13 mouse cellular contexts compared by ENCODE assay signal in genomic region chr1:168549807-168550435, GRCm38 (mm10).
DNase-seq lines count a peak whose midpoint lies in the region; ATAC-seq and TF ChIP-seq lines count a peak whose summit lies in the region.
"Had no signal": no experiment of that assay in that cellular context is flagged by ENCODE, and none has a peak within 500 bp of the region (broad histone marks: within the 10 kb centered on the region; RNA-seq: fewer than 3 reads in every experiment).

No protein-coding gene starts in this region.

- H3K4me2 ChIP-seq in hindbrain, embryonic 13.5 days, result no peak overlapping the region
- H3K4me2 ChIP-seq in hindbrain, embryonic 11.5 days (replicated peaks; ENCODE audit: low read depth, low read length), result no peak overlapping the region
- no peak overlapping the region for H3K4me2 ChIP-seq in neural tube, embryonic 15.5 days
- H3K4me2 ChIP-seq: lung, embryonic 14.5 days had no signal

- no peaks in the 10 kb centered on the region for H3K36me3 ChIP-seq in hindbrain, embryonic 13.5 days
- H3K36me3 ChIP-seq in hindbrain, embryonic 11.5 days (ENCODE audit: control insufficient read depth, insufficient read depth, low read length), result no peaks in the 10 kb centered on the region
- H3K36me3 ChIP-seq in neural tube, embryonic 15.5 days, result no peaks in the 10 kb centered on the region
- H3K36me3 ChIP-seq: limb, embryonic 10.5 days had no signal

- DNase-seq in hindbrain, embryonic 11.5 days (ENCODE audit: low spot score), result no peak
- DNase-seq in brain, embryonic 14.5 days (ENCODE audit: low read depth), result peak; percentile 96
- DNase-seq in layer of hippocampus, adult 9-11 months, result peak; percentile 7
- no peak for DNase-seq in natural killer cell, adult 2 months (ENCODE audit: low spot score in 2 of 2)
- no peak for DNase-seq in lung, adult 2 months
- DNase-seq in cerebellum, adult 11 months, result no peak
- DNase-seq: cerebellum, adult 2 months; gastrocnemius, postnatal 36 days; kidney, adult 8-10 months; lung, embryonic 14.5 days had no signal

- WGBS in hindbrain, embryonic 13.5 days, result 41% methylated on average over 7 of the region's 7 CpGs
- WGBS in hindbrain, embryonic 11.5 days, result 62% methylated on average over 7 of the region's 7 CpGs
- 40% methylated on average over 7 of the region's 7 CpGs for WGBS in neural tube, embryonic 15.5 days
- WGBS in lung, adult 2 months, result 64% methylated on average over 7 of the region's 7 CpGs

- H3K4me3 ChIP-seq in hindbrain, embryonic 13.5 days, result no peak overlapping the region
- no peak overlapping the region for H3K4me3 ChIP-seq in hindbrain, embryonic 11.5 days (ENCODE audit: low read depth, low read length)
- H3K4me3 ChIP-seq in neural tube, embryonic 15.5 days (replicated peaks), result no peak overlapping the region
- no peak overlapping the region for H3K4me3 ChIP-seq in lung, adult 2 months (replicated peaks; ENCODE audit: extremely low read depth, low read depth, low read length)
- H3K4me3 ChIP-seq: limb, embryonic 10.5 days had no signal

- no peak for TF ChIP-seq CTCF in brain, embryonic 14.5 days (IDR thresholded peaks at IDR 0.05; ENCODE audit: borderline replicate concordance, extremely low read depth, insufficient read depth, insufficient read length)
- TF ChIP-seq CTCF in lung, adult 2 months (IDR thresholded peaks at IDR 0.05; ENCODE audit: insufficient read depth, low read length), result no peak

- no peak for ATAC-seq in hindbrain, embryonic 13.5 days (ENCODE audit: low FRiP score)
- ATAC-seq in hindbrain, embryonic 11.5 days (ENCODE audit: low FRiP score), result no peak
- ATAC-seq in neural tube, embryonic 15.5 days (ENCODE audit: low FRiP score), result peak; percentile 53; the same call in 1 of the 2 replicates

- H3K27ac ChIP-seq in hindbrain, embryonic 13.5 days, result 0 out of 2 replicates have a peak overlapping the region, but pooled peaks have one; percentile 8
- H3K27ac ChIP-seq in hindbrain, embryonic 11.5 days (ENCODE audit: low read depth, low read length), result no peak overlapping the region
- H3K27ac ChIP-seq in neural tube, embryonic 15.5 days (replicated peaks), result no peak overlapping the region; the same call in 1 of the 2 replicates
- H3K27ac ChIP-seq: limb, embryonic 10.5 days had no signal

- TF ChIP-seq POLR2A in brain, embryonic 14.5 days (IDR thresholded peaks at IDR 0.05; ENCODE audit: borderline replicate concordance, extremely low read depth, insufficient read depth, insufficient read length, poor library complexity, severe bottlenecking), result no peak
- no peak for TF ChIP-seq POLR2A in lung, adult 2 months (IDR thresholded peaks at IDR 0.05; ENCODE audit: borderline replicate concordance, extremely low read depth, low read depth, low read length)

- no peaks in the 10 kb centered on the region for H3K9me3 ChIP-seq in hindbrain, embryonic 13.5 days
- no peaks in the 10 kb centered on the region for H3K9me3 ChIP-seq in hindbrain, embryonic 11.5 days (ENCODE audit: control insufficient read depth, low read length)
- no peaks in the 10 kb centered on the region for H3K9me3 ChIP-seq in neural tube, embryonic 15.5 days (replicated peaks)
- H3K9me3 ChIP-seq: limb, embryonic 10.5 days had no signal

- H3K27me3 ChIP-seq in hindbrain, embryonic 13.5 days, result no peaks in the 10 kb centered on the region
- H3K27me3 ChIP-seq in hindbrain, embryonic 11.5 days (ENCODE audit: control insufficient read depth, insufficient read depth, low read length), result no peaks in the 10 kb centered on the region
- no peaks in the 10 kb centered on the region for H3K27me3 ChIP-seq in neural tube, embryonic 15.5 days (replicated peaks)

- H3K4me1 ChIP-seq in hindbrain, embryonic 13.5 days (replicated peaks), result no peaks in the 10 kb centered on the region
- no peaks in the 10 kb centered on the region for H3K4me1 ChIP-seq in hindbrain, embryonic 11.5 days (replicated peaks; ENCODE audit: control insufficient read depth, insufficient read depth, low read length)
- no peaks in the 10 kb centered on the region for H3K4me1 ChIP-seq in neural tube, embryonic 15.5 days
- no peaks in the 10 kb centered on the region for H3K4me1 ChIP-seq in lung, adult 2 months (ENCODE audit: control insufficient read depth, insufficient read depth, low read length)
- H3K4me1 ChIP-seq: limb, embryonic 10.5 days had no signal

- no peak overlapping the region for H3K9ac ChIP-seq in hindbrain, embryonic 13.5 days
- H3K9ac ChIP-seq in hindbrain, embryonic 11.5 days (ENCODE audit: low read depth, low read length), result no peak overlapping the region
- no peak overlapping the region for H3K9ac ChIP-seq in neural tube, embryonic 15.5 days (replicated peaks)
- H3K9ac ChIP-seq: lung, embryonic 14.5 days had no signal

Comparison
In these comparisons a context has a peak if more than half of its experiments do, and no peak if none do; other contexts are left out.
1. DNase-seq: peak in brain, embryonic 14.5 days (single experiment) and layer of hippocampus, adult 9-11 months (single experiment); none in hindbrain, embryonic 11.5 days (single experiment), natural killer cell, adult 2 months (0 of 2), lung, adult 2 months (single experiment) and cerebellum, adult 11 months (single experiment).